Mouse (Mus musculus) stomach, postnatal 0 days (tissue): ENCODE measurements around the gene Zdhhc12.

Experiments used
- CTCF ChIP-seq: IDR thresholded peaks from 2 replicates; pipeline ENCODE4 v1.5.1; 2016; ENCODE audit warnings: antibody characterized with exemption, low read depth, mild to moderate bottlenecking, moderate library complexity
- EP300 ChIP-seq: optimal IDR thresholded peaks from 2 replicates; pipeline ENCODE3; 2016; ENCODE audit warnings: antibody characterized with exemption

DNA sequence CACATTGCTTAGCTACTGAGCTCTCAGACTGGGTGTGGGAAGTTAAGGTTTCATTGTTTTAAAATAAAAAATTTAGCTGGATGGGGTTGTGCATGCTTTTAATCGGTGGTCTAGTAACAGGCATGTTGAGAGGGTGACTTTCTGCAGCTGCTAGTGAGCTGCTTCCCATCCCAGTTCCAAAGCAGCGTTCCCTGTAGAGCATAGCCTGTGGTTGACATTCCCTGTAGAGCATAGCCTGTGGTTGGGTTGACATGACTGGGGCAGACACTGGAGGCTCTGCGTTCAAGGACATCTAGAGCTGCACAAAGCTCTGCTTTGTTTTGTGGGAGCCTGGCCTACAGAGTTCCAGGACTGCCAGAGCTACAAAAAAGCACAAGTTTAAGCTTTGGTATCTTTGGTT, 20.2 kb downstream of the Zdhhc12 start:
- TF ChIP-seq CTCF, result no peak
- TF ChIP-seq EP300, result no peak
